ENCODE assay signal across 26 mouse cellular contexts in genomic region chr6:143224057-143224456, GRCm38 (mm10). TPM values are rescaled to one million over a fixed set of nuclear protein-coding genes. Genes with fewer than 3 reads are reported as not detected.
DNase-seq lines count a peak whose midpoint lies in the region; ATAC-seq lines count a peak whose summit lies in the region.
"Had no signal": no experiment of that assay in that cellular context is flagged by ENCODE, and none has a peak within 500 bp of the region (broad histone marks: within the 10 kb centered on the region; RNA-seq: fewer than 3 reads in every experiment).

No protein-coding gene starts in this region.

- WGBS in kidney, embryonic 15.5 days = 22% methylated on average over 11 of the region's 11 CpGs
- WGBS in forebrain, embryonic 14.5 days = 91% methylated on average over 11 of the region's 11 CpGs

- no peak overlapping the region for H3K4me2 ChIP-seq in kidney, embryonic 15.5 days
- H3K4me2 ChIP-seq in forebrain, embryonic 14.5 days (ENCODE audit: low read length) = no peak overlapping the region
- H3K4me2 ChIP-seq: embryonic facial prominence, embryonic 13.5 days; forebrain, embryonic 12.5 days; heart, embryonic 11.5 days; hindbrain, embryonic 13.5 days had no signal

- no peaks in the 10 kb centered on the region for H3K36me3 ChIP-seq in kidney, embryonic 15.5 days
- H3K36me3 ChIP-seq in forebrain, embryonic 14.5 days (ENCODE audit: control insufficient read depth, insufficient read depth, low read length) = no peaks in the 10 kb centered on the region
- H3K36me3 ChIP-seq: embryonic facial prominence, embryonic 10.5 days; embryonic facial prominence, embryonic 13.5 days; forebrain, embryonic 12.5 days; G1E; hindbrain, embryonic 13.5 days had no signal

- H3K27ac ChIP-seq in kidney, embryonic 15.5 days = no peak overlapping the region
- no peak overlapping the region for H3K27ac ChIP-seq in forebrain, embryonic 14.5 days (ENCODE audit: low read depth, low read length)
- H3K27ac ChIP-seq: embryonic facial prominence, embryonic 10.5 days; embryonic facial prominence, embryonic 13.5 days; forebrain, embryonic 12.5 days; hindbrain, embryonic 13.5 days had no signal

- H3K4me3 ChIP-seq in kidney, embryonic 15.5 days (replicated peaks) = no peak overlapping the region
- H3K4me3 ChIP-seq in forebrain, embryonic 14.5 days (ENCODE audit: low read depth, low read length) = no peak overlapping the region
- H3K4me3 ChIP-seq: embryonic facial prominence, embryonic 10.5 days; embryonic facial prominence, embryonic 13.5 days; erythroblast, embryonic 14.5 days; forebrain, embryonic 12.5 days; hindbrain, embryonic 13.5 days had no signal

- H3K9me3 ChIP-seq in kidney, embryonic 15.5 days (replicated peaks) = no peaks in the 10 kb centered on the region
- no peaks in the 10 kb centered on the region for H3K9me3 ChIP-seq in forebrain, embryonic 14.5 days (replicated peaks; ENCODE audit: control insufficient read depth, low read length)
- H3K9me3 ChIP-seq: embryonic facial prominence, embryonic 10.5 days; embryonic facial prominence, embryonic 13.5 days; forebrain, embryonic 12.5 days; G1E; hindbrain, embryonic 13.5 days had no signal

- peaks cover 45% of the 10 kb centered on the region for H3K27me3 ChIP-seq in kidney, embryonic 15.5 days
- no peaks in the 10 kb centered on the region for H3K27me3 ChIP-seq in forebrain, embryonic 14.5 days (replicated peaks; ENCODE audit: control insufficient read depth, insufficient read depth, low read length)
- H3K27me3 ChIP-seq: CH12.LX; forebrain, embryonic 12.5 days; hindbrain, embryonic 13.5 days; Patski had no signal

- peaks cover 12% of the 10 kb centered on the region for H3K4me1 ChIP-seq in kidney, embryonic 15.5 days
- H3K4me1 ChIP-seq in forebrain, embryonic 14.5 days (ENCODE audit: control insufficient read depth, insufficient read depth, low read length) = no peaks in the 10 kb centered on the region
- H3K4me1 ChIP-seq: embryonic facial prominence, embryonic 10.5 days; embryonic facial prominence, embryonic 13.5 days; forebrain, embryonic 12.5 days had no signal

- H3K9ac ChIP-seq in kidney, embryonic 15.5 days = no peak overlapping the region
- H3K9ac ChIP-seq in forebrain, embryonic 14.5 days (ENCODE audit: low read length) = no peak overlapping the region
- H3K9ac ChIP-seq: embryonic facial prominence, embryonic 13.5 days; forebrain, embryonic 12.5 days; hindbrain, embryonic 13.5 days had no signal

- ATAC-seq in kidney, embryonic 15.5 days (replicated peaks; ENCODE audit: low FRiP score) = peak; percentile 82
- no peak for ATAC-seq in forebrain, embryonic 14.5 days
- ATAC-seq: forebrain, embryonic 16.5 days; hindbrain, embryonic 16.5 days; Patski had no signal

- no peak for DNase-seq in kidney, adult 8-10 months
- peak; percentile 28 for DNase-seq in testis, postnatal 10 days (ENCODE audit: low spot score)
- DNase-seq in testis, postnatal 14 days (ENCODE audit: low spot score) = no peak
- DNase-seq in embryo, embryonic 9.5 days (ENCODE audit: extremely low spot score) = peak; percentile 12
- no peak for DNase-seq in cerebellum, postnatal 36 days
- no peak for DNase-seq in forebrain, embryonic 14.5 days (ENCODE audit: low spot score)
- DNase-seq: adrenal gland, postnatal 10 days; adrenal gland, postnatal 36 days; B cell, adult 2 months; cerebellum, adult 18-20 months; cerebellum, adult 9-10 months; cerebellum, postnatal 14 days; gastrocnemius, postnatal 10 days; heart, adult 11 months had no signal

RNA-seq across cellular contexts. Expression of gene Etnk1, which starts 57.0 kb away (rescaled TPM):
- 26.4 and 28.2 TPM in 2 replicates for polyA plus RNA-seq in kidney, embryonic 15.5 days (2015; fragmentation: Nextera tagmentation; extraction: Ambion mirVana)
- 23.5 and 35.9 TPM in 2 replicates for polyA plus RNA-seq in forebrain, embryonic 14.5 days (2014; fragmentation: Nextera tagmentation; extraction: Ambion mirVana)

Comparison
In these comparisons a context has a peak if more than half of its experiments do, and no peak if none do; other contexts are left out.
1. DNase-seq: peak in testis, postnatal 10 days (single experiment) and embryo, embryonic 9.5 days (single experiment); none in kidney, adult 8-10 months (0 of 2), testis, postnatal 14 days (single experiment), cerebellum, postnatal 36 days (0 of 2) and forebrain, embryonic 14.5 days (single experiment).